Mouse (Mus musculus): ENCODE measurements around the gene 1700001P01Rik. TPM values are rescaled to one million over a fixed set of nuclear protein-coding genes. Genes with fewer than 3 reads are reported as not detected.

The 1700001P01Rik gene
- 0.66 and 1.1 TPM in 2 replicates for polyA plus RNA-seq (2012; rRNA removed)

GRCm38 (mm10) chr11:97775808-97776496 is at the start of gene 1700001P01Rik:
Gene 1700001P01Rik, minus strand, starts transcription at chr11:97775918.

DNA sequence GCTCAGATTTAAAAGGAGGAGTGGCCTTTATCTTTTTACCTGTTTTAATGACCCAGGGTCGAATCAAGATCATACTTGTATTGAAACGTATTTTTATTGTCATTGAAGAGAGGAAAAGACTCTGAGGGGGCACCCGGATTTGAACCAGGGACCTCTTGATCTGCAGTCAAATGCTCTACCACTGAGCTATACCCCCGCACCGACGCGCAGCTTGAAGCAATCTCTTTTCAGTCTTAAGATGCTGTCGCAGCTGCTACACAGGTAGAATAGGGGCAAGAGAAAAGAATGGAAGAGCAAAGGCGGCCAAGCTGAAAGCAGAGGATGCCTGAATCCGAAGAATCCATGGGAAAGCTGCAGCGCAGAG is 23.0 kb upstream of the 1700001P01Rik start, which contains the start of gene Lasp1:
TSS of gene Lasp1 (plus strand) at position 219 of the 364 bp plus-strand sequence.

GRCm38 (mm10) chr11:97781832-97782563 is 6.3 kb upstream of the 1700001P01Rik start, which contains the start of gene Rpl23:
Gene Rpl23, minus strand, starts transcription at chr11:97782437.

GRCm38 (mm10) chr11:97766154-97766881 is 9.4 kb downstream of the 1700001P01Rik start, which contains the start of gene Cwc25:
Gene Cwc25, minus strand, starts transcription at chr11:97766556.

DNA sequence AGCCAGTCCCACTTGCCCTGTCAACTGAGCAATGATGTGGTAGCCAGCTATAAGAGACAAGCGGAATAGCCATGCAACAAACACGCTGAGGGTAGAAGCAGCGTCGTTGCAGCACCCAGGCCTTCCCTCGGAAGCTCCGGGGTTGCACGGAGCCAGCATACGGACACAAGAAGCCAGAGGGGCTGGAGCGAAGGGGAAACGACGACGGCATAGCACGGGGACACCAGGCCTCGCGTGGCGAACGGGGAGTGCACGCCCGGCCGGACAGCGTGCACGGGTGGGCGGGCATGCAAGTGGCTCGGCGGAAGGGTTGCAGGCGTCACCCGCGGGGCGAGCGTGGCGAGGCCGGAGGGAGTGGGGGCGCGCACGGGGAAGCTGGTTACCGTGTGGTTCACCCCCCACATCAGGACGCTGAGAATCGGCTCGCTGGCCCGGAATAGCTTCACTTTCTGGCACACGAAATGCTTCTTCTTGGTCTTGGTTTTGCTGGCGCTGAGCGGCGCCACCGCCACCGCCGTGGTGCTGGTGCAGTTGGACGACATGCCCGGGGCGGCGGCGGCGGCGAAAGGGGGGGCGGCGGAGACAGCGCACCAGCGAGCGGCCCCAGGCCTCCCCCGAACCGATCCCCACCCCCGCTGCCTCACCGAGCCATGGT is 31.5 kb downstream of the 1700001P01Rik start, which contains the start of gene Pip4k2b:
TSS of gene Pip4k2b (minus strand) at position 642 of the 655 bp plus-strand sequence.

Other genes starting within 250 kb of the 1700001P01Rik start
- 43.7 and 46.2 TPM in 2 replicates for gene Srcin1, start 199.7 kb downstream of the 1700001P01Rik start, polyA plus RNA-seq (2012; rRNA removed)
- gene Epop, start 146.2 kb downstream of the 1700001P01Rik start, polyA plus RNA-seq (2012; rRNA removed) = 7.0 and 8.6 TPM in 2 replicates
- 37.3 and 40.5 TPM in 2 replicates for gene Mllt6, start 112.5 kb downstream of the 1700001P01Rik start, polyA plus RNA-seq (2012; rRNA removed)
- gene Cisd3, start 90.1 kb downstream of the 1700001P01Rik start, polyA plus RNA-seq (2012; rRNA removed) = 11.5 and 16.3 TPM in 2 replicates
- 168 TPM in 2 replicates for gene Pcgf2, start 75.4 kb downstream of the 1700001P01Rik start, polyA plus RNA-seq (2012; rRNA removed)
- gene Psmb3, start 72.5 kb downstream of the 1700001P01Rik start, polyA plus RNA-seq (2012; rRNA removed) = 368 and 390 TPM in 2 replicates
- gene Pip4k2b, start 31.2 kb downstream of the 1700001P01Rik start, polyA plus RNA-seq (2012; rRNA removed) = 61.3 and 61.4 TPM in 2 replicates
- 20.4 and 21.1 TPM in 2 replicates for gene Cwc25, start 9.4 kb downstream of the 1700001P01Rik start, polyA plus RNA-seq (2012; rRNA removed)
- gene Rpl23, start 6.5 kb upstream of the 1700001P01Rik start, polyA plus RNA-seq (2012; rRNA removed) = 719 and 817 TPM in 2 replicates
- gene Lasp1, start 23.1 kb upstream of the 1700001P01Rik start, polyA plus RNA-seq (2012; rRNA removed) = 104 and 115 TPM in 2 replicates
- 25.7 and 26.0 TPM in 2 replicates for gene B230217C12Rik, start 64.9 kb upstream of the 1700001P01Rik start, polyA plus RNA-seq (2012; rRNA removed)
- gene Fbxo47, start 108.2 kb upstream of the 1700001P01Rik start, polyA plus RNA-seq (2012; rRNA removed) = 0.99 and 1.0 TPM in 2 replicates
- 0.44 and 0.69 TPM in 2 replicates for gene Plxdc1, start 210.5 kb upstream of the 1700001P01Rik start, polyA plus RNA-seq (2012; rRNA removed)
- gene Arl5c, start 220.3 kb upstream of the 1700001P01Rik start, polyA plus RNA-seq (2012; rRNA removed) = 1.3 and 1.5 TPM in 2 replicates
- 63.2 and 73.4 TPM in 2 replicates for gene Cacnb1, start 247.1 kb upstream of the 1700001P01Rik start, polyA plus RNA-seq (2012; rRNA removed)